Mouse (Mus musculus) kidney, postnatal 0 days (tissue): ENCODE data around the gene Atg16l2. TPM values are rescaled to one million over a fixed set of nuclear protein-coding genes. Genes with fewer than 3 reads are reported as not detected.

Experiments used
- ATAC-seq: fragments of 200-750 bp; cut with Nextera tagmentation; replicated peaks from 2 replicates; pipeline ENCODE4 v1.8.0; 2017; ENCODE audit warnings: low read depth, moderate number of reproducible peaks, moderate TSS enrichment, moderate library complexity; ENCODE audit not compliant: low FRiP score
- DNase-seq: peaks from one replicate; pipeline ENCODE4 v3.0.0-alpha.2; 2016; ENCODE audit warnings: low spot score
- H3K27ac ChIP-seq: fragments of 300-500 bp; sonication (generic); 2 replicates; pipeline ENCODE4 v1.5.1; 2014; ENCODE audit warnings: mild to moderate bottlenecking
- H3K27me3 ChIP-seq: fragments of 300-500 bp; sonication (generic); 2 replicates; pipeline ENCODE4 v1.6.1; 2014; ENCODE audit warnings: low read length, mixed read lengths; ENCODE audit not compliant: insufficient read depth
- H3K36me3 ChIP-seq: fragments of 300-500 bp; sonication (generic); 2 replicates; pipeline ENCODE4 v1.6.1; 2014; ENCODE audit warnings: low read length, mixed read lengths; ENCODE audit not compliant: insufficient read depth
- H3K4me1 ChIP-seq: fragments of 300-500 bp; sonication (generic); replicated peaks from 2 replicates; pipeline ENCODE4 v1.6.1; 2014; ENCODE audit warnings: antibody characterized with exemption, low read length, mixed read lengths; ENCODE audit not compliant: insufficient read depth
- H3K4me2 ChIP-seq: fragments of 300-500 bp; sonication (generic); 2 replicates; pipeline ENCODE4 v1.6.1; 2014; ENCODE audit warnings: mild to moderate bottlenecking, low read length, moderate library complexity, mixed read lengths
- H3K4me3 ChIP-seq: fragments of 300-500 bp; sonication (generic); replicated peaks from 2 replicates; pipeline ENCODE4 v1.5.1; 2014; ENCODE audit warnings: low read depth, low read length
- H3K9ac ChIP-seq: fragments of 300-500 bp; sonication (generic); 2 replicates; pipeline ENCODE4 v1.6.1; 2014; ENCODE audit warnings: low read depth, low read length
- H3K9me3 ChIP-seq: fragments of 300-500 bp; sonication (generic); replicated peaks from 2 replicates; pipeline ENCODE4 v1.6.1; 2016; ENCODE audit warnings: low read length, inconsistent platforms, mixed read lengths
- CTCF ChIP-seq: IDR thresholded peaks from 2 replicates; pipeline ENCODE4 v1.5.1; 2016; ENCODE audit warnings: antibody characterized with exemption, low read depth, mild to moderate bottlenecking, moderate library complexity
- WGBS: fragments of 180-500 bp; shearing (Covaris S2); extraction: QIAGEN DNeasy Blood & Tissue Kit; methylation state at CpG from one replicate; pipeline ENCODE4 v1.1.7; 2014; 5-methylcytosine and 5-hydroxymethylcytosine counted together
- polyA plus RNA-seq: library from polyadenylated mRNA; unstranded; fragments of >200 nt; fragmentation: Nextera tagmentation; extraction: Ambion mirVana; gene quantifications from 2 replicates; pipeline ENCODE4 v1.2.1, GENCODE M21; 2015

Atg16l2 gene
- polyA plus RNA-seq, 1 experiment from 2014 or later: 16.0 TPM

DNA sequence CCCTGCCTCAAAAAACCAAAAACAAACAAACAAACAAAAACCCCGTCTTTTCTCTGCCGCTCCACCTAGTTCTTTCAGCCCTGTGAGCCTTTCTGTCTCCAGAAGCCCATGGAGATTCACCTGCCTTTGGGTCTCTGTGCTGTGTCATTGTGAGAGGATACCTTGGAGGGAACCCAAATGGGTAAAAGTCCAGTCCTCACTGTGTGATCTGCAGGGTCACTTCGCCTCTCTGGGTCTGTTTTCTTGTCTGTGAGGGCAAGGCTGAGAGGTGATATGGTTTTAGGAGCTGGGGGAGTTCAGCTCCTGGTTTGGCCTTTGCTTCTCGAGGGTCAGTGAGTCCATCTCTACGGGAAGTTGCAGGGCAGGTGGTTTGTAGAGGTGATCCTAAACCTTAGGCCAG, 24.0 kb upstream of the Atg16l2 start:
- 73% methylated on average over 5 of the region's 5 CpGs for WGBS
- ATAC-seq: no peak
- Histone ChIP-seq H3K4me3 (no peak overlapping the region), H3K27me3 (no peaks in the 10 kb centered on the region), H3K36me3 (0 out of 2 replicates have a peak, but pooled peaks cover 1% of the 10 kb centered on the region), H3K27ac (no peak overlapping the region), H3K9me3 (no peaks in the 10 kb centered on the region), H3K9ac (no peak overlapping the region), H3K4me1 (peaks cover 21% of the 10 kb centered on the region), H3K4me2 (no peak overlapping the region)
- TF ChIP-seq CTCF: no peak
- no peak for DNase-seq

DNA sequence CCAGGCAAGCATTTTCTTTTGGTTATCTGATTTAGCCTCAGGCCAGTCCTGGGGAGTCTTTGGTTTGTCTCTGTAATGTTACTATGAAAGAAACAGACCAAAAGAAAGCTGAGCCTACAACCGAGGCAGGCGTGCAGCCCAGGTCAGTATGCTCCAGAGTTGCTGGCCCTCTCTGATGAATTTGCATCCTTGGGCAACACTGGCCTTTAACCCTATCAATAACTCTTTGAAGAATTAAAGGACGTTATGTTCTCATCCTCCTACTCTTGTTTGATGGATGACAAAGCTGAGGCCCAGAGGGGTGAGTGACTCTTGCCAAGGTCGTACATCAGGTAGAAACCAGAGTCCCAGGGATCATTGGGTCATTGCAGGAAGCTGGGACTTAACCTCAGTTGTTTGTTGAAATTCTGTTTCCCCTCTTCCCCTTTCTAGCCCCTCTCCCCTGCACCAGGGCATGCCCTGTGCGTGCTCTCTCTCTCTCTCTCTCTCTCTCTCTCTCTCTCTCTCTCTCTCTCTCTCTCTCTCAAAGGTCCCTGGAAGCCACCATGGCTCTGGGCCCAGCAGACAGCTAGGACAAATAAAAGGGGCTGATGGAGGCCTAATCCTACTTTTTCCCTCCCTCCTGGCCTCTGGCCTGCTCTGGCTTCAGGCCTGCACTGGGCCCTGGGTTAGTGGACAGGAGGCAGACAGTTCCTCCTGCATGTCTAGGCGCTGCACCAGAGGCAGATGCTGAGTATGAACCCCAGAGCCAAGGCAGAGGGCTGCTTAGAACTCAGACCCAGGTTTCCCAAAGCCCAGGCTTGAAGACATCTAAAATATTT, 22.3 kb upstream of the Atg16l2 start:
- no peak overlapping the region for H3K4me2 ChIP-seq
- H3K27me3 ChIP-seq: no peaks in the 10 kb centered on the region
- H3K9me3 ChIP-seq: no peaks in the 10 kb centered on the region
- TF ChIP-seq CTCF: no peak
- H3K9ac ChIP-seq: no peak overlapping the region
- no peak overlapping the region for H3K4me3 ChIP-seq
- no peaks in the 10 kb centered on the region for H3K36me3 ChIP-seq
- DNase-seq (no peak), ATAC-seq (no peak)
- 41% methylated on average over 6 of the region's 6 CpGs for WGBS
- H3K27ac ChIP-seq: no peak overlapping the region
- H3K4me1 ChIP-seq: peaks cover 29% of the 10 kb centered on the region

DNA sequence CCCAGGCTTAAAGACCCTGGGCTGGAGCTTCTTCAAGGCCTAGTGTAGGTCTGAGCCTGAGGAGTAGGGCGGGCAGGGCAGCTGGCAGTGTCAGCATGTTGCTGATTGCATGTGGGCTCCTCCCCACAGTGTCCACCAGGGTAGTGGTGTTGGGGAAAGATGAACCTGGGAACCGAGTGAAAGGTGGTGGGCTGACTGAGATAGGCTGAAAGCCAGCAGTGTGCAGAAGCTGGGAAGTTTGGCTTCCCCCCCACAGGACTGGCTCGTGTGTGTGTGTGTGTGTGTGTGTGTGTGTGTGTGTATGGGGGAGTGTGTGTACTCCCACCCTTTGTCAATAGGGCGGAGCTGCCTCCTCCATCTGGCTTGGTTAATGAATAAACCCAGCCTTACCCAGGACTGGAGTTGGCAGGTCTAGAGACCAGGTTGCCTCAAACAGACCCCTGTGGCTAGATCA, 21.1 kb upstream of the Atg16l2 start:
- no peak for DNase-seq
- H3K4me2 ChIP-seq: peak overlapping the region; percentile 94
- 55% methylated on average over 4 of the region's 4 CpGs for WGBS
- peaks cover 29% of the 10 kb centered on the region for H3K4me1 ChIP-seq
- TF ChIP-seq CTCF: no peak
- ATAC-seq: peak; percentile 37
- H3K36me3 ChIP-seq: no peaks in the 10 kb centered on the region
- no peak overlapping the region for H3K9ac ChIP-seq
- H3K27ac ChIP-seq: peak overlapping the region; percentile 31; the same call in 1 of the 2 replicates
- no peak overlapping the region for H3K4me3 ChIP-seq
- no peaks in the 10 kb centered on the region for H3K27me3 ChIP-seq
- H3K9me3 ChIP-seq: no peaks in the 10 kb centered on the region

DNA sequence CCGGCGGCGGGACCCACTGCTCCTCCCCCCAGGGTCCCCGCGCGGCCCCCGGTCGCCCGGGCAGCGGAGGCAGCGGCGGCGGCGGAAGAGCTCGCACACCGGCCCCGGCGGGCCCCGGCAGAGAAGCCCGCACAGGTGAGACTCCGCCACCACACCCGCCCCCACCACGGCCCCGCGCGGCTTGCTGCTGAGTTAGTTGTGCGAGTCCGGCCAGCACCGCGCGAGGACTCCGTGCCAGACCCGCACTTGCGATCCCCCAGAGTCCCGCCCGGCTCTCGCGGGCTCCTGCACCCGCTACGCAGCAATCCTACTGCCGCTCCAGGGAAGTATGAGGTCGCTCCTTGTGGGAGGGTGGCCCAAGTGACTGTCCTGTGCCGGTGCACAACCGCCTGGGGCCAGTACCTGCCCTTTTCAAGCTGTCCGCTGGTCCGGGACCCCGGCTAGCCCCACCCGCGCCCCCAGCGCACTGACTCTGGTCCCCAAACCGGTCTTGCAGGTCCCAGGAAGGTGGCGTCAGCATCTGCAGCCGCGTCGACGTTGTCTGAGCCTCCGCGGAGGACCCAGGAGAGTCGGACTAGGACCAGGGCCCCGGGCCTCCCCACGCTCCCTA, 19.3 kb upstream of the Atg16l2 start:
- peak overlapping the region; percentile 85 for H3K27ac ChIP-seq
- peaks cover 29% of the 10 kb centered on the region for H3K4me1 ChIP-seq
- ATAC-seq (peak; percentile 50), DNase-seq (peak; percentile 47)
- H3K27me3 ChIP-seq: no peaks in the 10 kb centered on the region
- H3K4me3 ChIP-seq: peak overlapping the region; percentile 56
- TF ChIP-seq CTCF: no peak
- peak overlapping the region; percentile 94 for H3K4me2 ChIP-seq
- peak overlapping the region; percentile 87 for H3K9ac ChIP-seq
- WGBS: 2% methylated on average over 40 of the region's 61 CpGs
- no peaks in the 10 kb centered on the region for H3K9me3 ChIP-seq
- H3K36me3 ChIP-seq: no peaks in the 10 kb centered on the region

DNA sequence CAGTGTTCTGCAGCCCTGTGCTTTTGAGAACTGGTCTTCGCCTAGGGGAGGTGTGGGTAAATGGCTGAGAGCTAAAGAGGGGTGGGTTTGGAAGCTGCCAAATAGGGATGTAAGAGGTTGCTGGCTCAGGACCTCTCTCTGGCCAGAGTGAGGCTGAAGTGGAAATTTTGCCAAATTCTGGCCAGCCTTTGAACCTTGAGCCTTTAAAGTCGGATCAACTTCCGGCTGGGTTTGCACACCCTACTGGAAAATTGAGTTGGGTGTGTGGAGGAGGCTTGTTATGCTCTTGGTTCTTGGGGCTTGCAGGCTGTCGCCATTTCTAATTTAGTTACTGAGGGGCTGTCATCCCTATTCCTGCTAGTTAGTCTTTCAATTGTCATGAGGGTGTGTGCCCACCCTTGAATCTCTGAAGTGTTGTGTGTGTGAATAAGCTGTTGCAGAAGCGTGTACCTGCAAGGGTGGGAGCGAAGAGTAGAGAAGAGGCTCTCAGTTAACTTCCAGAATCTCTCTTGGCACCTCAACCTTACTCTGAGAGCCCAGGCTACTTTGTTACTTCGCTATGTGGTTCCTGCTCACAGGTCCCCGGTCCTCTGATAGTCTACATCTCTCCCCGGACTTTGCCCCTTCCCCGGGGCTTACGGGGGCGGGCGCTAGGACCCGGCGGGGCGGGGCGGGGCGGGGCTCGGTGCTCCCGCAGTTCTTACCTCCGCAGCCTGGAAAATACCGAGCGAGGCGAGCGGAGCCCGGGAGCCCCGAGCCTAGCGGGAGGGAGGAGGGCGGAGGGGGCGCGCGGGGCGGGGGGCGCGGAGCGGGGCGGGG, 18.6 kb upstream of the Atg16l2 start:
- DNase-seq (peak; percentile 67), ATAC-seq (peak; percentile 76)
- WGBS: 3% methylated on average over 37 of the region's 37 CpGs
- peak overlapping the region; percentile 56 for H3K4me3 ChIP-seq
- peak overlapping the region; percentile 87 for H3K9ac ChIP-seq
- no peak for TF ChIP-seq CTCF
- H3K9me3 ChIP-seq: no peaks in the 10 kb centered on the region
- H3K27ac ChIP-seq: peak overlapping the region; percentile 85
- H3K4me2 ChIP-seq: peak overlapping the region; percentile 94
- no peaks in the 10 kb centered on the region for H3K27me3 ChIP-seq
- no peaks in the 10 kb centered on the region for H3K36me3 ChIP-seq
- H3K4me1 ChIP-seq: peaks cover 29% of the 10 kb centered on the region

DNA sequence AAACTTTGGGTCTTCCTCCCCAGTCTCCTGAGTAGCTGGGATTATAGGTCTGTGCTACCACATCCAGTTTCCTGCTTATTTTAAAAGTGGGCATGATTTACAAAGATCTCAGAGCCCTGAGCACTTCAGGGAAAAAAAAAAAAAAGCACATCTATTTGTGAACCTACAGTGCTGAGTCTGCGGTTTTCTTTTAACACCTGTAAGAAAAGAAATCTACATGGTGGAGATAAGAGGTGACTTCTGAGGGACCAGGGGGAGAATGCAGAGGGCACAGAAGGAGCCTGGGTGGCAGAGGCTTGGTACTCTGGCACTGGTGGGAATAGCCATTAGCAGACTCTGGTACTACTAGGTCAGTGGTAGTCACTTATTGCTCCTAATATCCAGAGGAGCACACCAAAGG, 17.7 kb upstream of the Atg16l2 start:
- Histone ChIP-seq H3K27ac (no peak overlapping the region), H3K36me3 (no peaks in the 10 kb centered on the region), H3K4me2 (no peak overlapping the region), H3K4me1 (peaks cover 29% of the 10 kb centered on the region), H3K27me3 (no peaks in the 10 kb centered on the region), H3K4me3 (no peak overlapping the region), H3K9ac (no peak overlapping the region), H3K9me3 (no peaks in the 10 kb centered on the region)
- 88% methylated on average over 1 of the region's 1 CpGs for WGBS
- no peak for DNase-seq
- no peak for ATAC-seq
- no peak for TF ChIP-seq CTCF
